Mouse (Mus musculus) NIH3T3 (cell line): Measurements from ENCODE around the gene Tfap2a.

Experiments used
- DNase-seq: peaks from one replicate; pipeline ENCODE4 v3.0.0-alpha.2; 2012; ENCODE audit warnings: low read depth

Gene Tfap2a

DNA sequence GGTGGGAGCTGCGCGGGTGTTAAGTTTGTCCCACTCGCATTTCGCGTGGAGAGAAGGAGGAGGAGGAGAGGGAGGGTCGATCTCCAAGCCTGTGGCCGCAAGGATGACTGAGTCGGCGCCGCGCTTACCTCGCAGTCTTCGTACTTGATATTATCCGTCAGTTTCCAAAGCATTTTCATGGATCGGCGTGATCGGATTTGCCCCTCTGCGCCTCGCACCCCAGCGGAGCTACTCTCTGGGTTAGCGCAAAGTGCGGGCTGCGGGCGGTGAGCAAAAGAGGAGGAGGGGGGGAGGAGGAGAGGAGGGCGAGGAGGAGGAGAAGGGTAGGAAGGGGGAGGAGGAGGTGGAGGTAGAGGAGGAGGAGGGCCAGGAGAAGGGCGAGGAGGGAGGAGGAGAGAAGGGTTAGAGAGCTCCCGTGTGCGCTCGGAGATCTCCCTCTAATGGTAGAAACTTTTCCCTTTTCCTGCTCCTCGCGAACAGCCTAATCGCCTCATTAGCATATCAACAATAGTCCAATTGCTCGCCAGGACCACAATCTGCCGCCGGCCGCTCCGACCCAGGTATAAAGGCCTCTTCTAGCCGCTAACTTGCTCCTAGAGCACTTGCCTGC, 4.5 kb downstream of the Tfap2a start:
- DNase-seq: peak; percentile 81

DNA sequence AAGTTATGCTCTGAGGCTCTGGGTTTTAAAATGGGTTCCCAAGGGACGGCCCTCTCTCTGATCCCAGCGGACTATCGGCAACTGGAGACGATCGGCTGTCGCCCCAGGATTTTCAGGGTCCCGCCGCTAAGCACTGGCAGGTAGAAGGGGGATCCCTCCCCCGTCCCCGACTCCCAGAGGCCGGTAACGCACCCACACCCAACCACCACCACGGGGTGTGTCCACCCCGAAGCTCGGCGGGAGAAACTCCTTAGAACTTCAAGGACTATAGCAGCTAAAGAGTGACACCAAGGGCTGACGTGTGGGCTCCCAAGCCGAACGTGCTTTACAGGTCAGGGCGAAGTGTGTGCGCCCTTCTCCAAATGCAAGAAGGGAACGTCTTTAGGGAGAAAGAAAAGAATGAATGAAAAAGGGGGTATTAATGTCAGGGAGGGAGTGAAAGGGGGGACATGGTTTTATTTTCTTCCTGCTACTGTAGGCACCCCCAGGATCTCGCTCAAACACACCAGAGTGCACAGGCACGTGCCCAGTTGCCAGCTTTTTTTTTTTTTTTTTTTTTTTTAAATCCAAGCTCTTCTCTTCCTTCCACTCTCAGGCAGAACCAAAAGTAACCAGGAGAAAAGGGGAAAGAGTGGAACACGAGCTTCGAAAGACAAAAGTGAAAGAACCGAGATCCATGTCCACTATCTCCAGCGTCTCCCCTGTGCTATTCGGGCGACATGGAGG, 5.2 kb downstream of the Tfap2a start:
- peak; percentile 58 for DNase-seq

DNA sequence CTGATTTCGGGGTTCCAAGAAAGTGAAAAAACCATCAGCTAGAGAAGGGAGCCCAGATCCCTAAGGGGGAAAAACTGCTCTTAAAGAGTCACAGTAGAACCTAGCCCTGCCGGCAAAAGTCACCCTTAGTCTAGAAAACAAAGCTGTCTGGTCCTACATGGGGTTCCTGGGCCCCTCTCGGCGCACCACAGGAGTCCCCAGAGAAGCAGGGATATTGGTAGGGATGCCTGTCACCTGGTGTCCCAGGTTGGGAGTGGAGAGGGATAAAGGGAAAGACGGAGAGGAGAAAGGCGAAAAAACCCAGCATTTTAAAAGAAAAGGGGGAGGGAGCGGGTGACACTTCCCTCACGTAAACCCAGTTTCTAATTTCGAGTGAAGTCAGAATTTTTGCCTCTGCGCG, 6.1 kb downstream of the Tfap2a start:
- peak; percentile 44 for DNase-seq

DNA sequence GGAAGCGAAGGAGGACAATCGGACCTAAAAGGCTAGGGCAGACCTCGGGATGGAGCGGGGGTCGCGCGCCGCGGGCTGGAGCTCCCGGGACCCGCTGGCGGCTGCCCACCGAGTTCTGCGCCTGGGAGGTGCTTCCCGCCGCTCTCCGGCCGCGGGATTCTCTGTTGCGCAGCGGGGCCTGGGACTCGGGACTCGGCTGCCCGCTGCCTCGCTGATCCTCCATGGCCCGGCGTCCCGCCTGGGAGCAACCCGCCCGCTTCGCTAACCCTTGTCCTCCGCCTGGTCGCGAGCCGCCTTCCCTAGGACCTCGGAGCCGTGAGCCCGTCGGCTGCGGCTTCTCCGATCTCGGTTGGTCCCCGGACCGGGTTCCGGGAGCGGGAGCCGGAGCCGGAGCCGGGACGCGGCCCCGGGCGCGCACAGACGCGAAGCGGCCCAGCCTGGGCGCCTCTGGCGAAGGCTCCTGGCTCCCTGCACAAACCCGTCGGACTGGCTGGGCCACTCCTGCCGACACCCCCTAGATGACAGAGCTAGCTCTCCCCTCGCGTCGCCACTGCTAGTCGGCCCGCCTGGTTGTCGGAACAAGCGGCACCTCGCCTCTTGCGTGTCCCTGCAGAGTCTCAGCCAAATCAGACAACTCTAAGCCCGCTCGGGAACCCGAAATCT, 6.9 kb downstream of the Tfap2a start:
- no peak for DNase-seq

DNA sequence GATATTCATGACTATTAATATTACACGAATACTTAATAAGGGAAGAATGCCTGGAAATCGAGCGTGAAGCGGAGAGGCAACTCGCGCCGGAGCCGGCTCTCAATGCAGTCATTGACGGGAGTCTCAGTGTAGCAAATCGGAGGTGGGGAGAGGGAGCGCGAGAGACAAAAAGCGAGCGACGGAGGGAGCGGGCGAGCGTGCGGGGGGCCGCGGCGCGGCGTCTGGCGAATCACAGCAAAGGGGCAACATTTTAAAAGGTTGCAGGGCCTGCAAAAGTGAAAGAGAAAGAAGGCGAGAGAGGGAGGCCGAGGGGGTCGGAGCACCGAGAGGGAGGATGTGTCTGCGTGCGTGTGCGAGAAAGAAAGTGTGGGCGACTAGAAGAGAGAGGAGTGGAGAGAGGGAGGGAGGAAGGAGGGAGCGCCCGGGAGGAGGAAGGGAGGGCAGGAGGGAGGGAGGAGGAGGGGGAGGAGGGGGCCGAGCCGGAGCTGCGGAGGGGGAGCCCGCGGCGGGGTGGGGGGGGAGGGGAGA, 7.5 kb downstream of the Tfap2a start:
- peak; percentile 90 for DNase-seq

DNA sequence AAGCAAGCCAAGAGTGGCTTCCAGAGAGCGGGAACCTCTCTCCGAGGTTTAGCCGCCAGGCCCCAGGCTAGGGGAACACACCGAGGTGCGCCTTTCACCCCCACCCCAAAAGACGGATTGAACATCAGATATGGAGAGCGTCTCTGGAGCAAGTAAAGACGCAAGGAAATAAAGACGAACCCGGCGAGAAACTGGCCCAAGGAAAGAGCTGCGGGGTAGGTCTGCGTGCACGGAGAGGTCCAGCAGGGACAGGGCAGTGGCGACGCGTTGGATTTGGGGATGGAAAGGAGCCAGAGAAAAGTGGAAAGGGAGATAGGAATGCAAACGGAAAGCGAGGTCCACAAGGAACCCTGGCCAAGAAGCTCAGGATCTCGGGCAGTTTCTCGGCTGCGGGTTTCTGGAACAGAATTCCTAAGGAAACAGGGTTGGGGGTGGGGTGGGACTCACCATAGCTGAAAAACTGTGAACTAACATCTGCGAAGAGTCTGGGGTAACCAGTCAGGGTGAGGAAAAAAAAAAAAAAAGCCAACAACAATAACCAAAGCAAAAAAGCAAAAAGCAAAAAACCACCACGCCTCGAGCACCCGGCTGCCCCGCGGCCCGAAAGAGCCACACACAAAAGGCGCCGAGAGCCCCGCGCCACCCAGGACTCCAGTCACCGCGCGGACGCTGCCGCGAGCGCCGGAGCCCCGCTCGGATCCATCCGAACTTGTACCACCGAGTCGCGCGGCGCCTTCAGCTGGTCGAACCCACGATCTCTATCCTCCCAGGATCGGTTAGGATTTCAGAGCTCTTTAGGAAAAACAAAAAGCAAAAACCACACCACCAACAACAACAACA, 8.4 kb downstream of the Tfap2a start:
- DNase-seq: peak; percentile 60

DNA sequence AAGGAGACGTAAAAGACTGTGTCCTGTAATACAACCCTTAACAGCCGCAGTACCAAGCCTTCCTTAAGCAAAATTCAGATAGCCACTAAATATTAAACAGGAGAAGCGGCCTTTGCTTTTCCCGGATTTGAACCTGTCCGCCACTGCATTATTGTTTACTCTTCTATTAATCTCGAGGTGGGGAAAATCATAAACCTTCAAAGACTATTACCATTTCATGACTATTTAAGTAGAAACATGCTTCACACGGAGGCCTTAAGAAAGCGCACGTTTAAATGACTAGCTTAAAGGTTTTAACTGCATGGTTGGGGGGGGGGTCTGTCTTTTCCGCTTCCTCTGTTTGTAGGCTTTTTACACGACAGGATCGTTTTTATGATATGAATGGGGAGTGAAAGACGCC, 9.1 kb downstream of the Tfap2a start:
- DNase-seq: peak; percentile 37

DNA sequence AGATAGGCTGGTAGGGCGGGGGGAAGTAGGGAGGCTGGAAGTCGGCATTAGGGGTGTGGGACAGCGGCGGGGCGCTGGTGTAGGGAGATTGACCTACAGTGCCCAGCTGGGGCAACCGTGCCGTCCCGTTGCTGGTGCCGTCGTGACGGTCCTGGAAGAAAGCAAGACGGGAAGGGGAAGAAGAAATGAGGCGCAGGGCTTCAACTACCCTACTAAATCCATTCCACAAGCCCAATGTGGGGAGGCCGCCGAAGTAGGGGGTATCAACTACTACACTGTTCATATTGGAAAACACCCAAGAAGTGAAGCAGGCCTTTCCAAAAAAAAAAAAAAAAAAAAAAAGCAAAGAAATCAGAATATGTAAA, 9.6 kb downstream of the Tfap2a start:
- peak; percentile 27 for DNase-seq

DNA sequence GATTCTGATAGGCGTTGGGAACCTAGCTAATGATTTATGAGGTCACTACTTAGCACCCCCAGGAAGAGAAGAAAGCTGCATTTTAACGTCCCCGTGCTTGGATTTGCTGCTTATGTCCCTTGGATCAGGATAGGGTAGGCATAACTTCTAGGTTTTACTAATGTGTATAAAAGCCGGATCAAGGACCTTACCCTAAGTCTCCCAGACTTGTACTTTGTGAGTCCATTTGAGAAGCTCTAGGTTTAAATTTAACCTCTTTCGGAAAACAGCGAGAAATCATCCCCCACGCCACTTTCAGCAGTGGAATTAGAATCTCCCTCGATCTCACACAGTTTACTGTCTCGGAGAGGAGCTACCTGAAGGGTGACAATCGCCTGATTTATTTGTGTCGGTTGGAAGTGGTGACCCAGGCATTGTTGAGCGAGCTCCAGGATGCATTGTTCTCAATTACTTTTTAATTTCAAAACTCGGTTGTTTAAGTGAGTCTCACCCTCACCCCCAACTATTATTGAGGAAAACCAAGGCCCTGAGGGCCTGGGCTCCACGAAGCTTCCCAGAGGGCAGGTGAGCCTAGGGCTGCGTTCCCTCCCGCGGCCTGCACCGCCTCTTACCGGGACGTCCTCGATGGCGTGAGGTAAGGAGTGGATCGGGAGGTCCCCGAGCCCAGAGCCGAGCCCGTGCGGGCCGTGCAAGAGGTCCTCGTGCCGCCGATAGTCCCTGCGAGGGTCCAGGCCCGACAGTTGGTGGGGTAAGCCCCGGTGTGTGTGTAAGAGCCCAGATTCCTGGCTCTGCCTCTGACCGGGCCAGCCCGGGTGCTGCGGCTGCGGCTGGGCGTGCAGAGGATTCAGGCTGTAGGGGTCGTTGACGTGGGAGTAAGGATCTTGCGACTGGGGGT, 10.2 kb downstream of the Tfap2a start:
- peak; percentile 37 for DNase-seq

DNA sequence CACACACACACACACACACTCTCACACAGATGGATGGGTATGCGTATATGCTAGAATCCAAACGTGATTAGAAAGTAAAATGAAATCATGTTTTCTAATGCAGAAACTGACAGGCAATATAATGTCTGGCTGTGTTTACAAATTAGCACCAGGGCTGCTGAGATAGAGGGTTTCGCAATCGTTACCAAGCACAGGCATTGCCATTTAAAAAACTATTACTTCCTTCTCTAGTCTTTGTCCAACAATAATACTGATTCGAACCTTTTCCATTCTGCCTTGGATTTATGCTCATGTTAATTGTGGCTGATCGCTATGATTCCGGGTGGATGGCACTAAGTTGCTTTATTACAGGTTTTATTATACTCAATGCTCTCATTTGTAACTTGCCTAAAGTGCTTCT, 12.3 kb downstream of the Tfap2a start:
- DNase-seq: peak; percentile 57

DNA sequence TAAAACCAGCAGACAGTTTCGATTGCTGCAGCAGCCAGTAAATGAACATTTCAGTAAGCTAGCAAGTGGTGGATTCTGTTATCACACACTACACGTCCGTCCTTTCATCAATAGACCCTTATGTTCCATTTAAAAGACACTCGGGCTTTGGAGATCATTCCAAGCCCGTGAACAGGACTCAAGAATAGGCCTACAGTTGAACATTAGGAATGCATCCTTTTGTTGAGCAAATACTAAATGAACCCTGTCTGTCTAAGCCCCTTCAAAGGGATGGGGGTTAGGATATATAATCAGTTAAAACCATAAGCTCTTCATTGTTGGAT, 14.6 kb downstream of the Tfap2a start:
- no peak for DNase-seq

DNA sequence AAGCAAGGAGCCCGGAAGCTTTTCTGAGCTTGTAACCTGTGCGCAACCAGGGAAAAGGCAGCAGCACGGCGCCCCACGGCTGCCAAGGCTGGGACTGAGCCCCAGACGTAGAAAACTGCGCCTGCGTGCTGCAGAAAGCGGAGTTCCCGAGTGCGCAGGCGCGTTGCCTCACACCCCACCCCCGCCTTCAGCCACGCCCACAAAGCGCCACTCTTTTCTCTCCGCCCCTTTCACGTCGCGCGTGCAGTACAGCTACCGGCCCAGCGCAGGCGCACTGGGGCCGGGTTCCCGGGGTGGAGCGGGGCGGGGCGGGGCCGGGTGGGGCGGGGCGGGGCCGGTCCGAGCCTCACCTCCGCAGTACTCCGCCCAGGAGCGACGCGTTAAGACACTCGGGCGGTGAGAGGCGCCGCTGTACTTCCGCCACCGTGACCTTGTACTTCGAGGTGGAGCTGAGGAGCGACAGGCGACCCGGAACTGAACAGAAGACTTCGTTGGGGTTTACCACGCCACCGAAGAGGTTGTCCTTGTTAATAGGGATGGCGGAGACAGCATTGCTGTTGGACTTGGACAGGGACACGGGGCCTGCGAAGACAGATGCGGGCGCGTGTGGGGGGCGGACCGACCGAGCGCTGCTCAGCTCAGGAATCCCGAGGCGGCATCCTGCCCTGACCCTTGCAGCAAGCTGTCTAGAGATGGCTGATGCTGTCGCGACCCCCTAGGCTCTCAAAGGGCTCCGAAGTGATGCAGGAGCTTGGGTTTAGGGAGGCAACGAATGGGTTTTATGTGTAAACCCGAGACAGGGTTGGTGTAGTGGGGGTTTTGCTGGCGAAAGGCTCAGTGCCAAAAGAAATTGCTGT, 15.2 kb downstream of the Tfap2a start:
- DNase-seq: peak; percentile 98

DNA sequence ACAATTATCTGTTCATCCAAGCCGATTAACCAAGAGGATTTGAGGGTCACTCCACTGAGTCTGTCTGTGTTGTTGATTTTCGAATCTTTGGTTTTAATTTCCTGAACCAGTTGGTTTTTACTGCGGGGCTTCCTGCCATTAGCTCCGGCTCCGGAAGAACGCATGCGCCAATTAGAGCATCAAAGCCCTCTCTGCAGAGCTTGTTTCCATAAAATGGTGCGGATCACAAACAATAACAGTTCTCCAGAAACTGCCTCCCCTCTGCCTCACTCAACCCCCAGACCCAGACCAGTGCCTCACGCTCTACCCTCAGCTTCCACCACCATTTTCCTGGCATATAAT, 18.5 kb downstream of the Tfap2a start:
- DNase-seq: no peak

DNA sequence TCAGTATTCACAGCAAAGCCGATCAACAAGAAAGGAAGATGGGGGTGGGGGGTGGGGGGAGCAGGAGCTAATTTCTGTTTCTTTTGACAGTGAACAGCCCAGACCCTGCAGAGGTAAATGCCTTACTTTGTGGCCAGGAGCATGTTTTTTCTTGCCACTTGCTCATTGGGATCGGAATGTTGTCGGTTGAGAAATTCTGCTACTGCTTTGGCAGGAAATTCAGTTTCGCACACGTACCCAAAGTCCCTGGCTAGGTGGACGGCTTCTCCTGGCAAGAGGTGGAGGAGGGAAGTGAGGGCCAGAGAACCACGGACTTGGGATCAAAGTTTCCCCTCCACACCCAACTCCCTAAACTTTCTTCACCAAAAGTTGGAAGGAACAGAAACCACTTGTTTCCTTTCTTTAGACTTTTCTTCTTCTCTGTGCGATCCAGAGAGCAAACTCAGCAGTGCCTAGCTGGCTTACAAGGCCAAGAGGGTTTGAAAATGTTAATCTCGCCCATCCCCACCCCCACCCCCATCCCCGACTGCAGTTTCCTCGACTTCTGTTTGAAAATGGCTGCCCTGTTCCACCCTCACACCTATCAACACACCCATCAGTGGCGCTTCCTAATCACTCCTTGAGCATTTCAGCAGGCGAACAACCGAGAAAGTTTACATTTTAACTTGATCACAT, 19.0 kb downstream of the Tfap2a start:
- no peak for DNase-seq

DNA sequence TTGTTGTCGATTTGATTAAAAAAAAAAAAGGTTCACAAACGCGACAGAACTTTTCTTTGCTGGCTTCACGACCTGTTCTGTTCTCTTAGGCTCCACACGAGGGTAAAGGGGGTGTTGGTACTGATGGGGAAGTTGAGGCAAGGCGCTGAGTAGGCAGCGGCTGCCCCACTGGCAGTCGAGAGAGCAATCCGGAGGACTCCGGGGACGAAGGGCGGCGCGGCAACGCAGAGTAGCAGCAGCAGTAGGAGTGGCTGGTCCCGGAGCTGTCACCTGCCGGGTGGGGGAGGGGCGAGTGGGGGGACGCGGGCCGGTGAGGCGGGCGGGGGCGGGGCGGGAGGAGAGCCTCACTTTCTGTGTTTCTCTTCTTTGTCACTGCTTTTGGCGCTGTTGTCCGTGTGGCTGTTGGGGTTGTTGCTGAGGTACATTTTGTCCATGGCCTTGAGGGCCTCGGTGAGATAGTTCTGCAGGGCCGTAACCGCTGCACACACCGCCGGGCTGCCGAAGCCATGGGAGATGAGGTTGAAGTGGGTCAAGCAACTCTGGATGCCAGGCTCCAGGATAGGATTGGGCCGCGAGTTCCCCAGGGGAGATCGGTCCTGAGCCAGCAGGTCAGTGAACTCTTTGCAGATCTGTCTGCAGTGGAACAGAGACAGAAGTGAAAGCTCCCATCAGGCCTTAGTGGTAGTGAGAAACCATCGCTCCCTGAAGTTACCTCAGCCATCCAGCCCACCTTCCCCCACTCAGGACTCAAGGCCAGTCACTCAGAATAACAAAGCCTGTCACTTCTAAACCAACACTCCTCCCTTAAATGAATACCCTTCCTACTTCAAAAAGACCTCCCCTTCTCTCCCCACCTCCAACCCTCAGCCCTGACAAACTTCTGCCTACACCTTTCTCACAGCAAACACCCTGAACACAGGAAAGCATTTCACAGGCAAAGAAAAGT, 21.1 kb downstream of the Tfap2a start:
- no peak for DNase-seq

DNA sequence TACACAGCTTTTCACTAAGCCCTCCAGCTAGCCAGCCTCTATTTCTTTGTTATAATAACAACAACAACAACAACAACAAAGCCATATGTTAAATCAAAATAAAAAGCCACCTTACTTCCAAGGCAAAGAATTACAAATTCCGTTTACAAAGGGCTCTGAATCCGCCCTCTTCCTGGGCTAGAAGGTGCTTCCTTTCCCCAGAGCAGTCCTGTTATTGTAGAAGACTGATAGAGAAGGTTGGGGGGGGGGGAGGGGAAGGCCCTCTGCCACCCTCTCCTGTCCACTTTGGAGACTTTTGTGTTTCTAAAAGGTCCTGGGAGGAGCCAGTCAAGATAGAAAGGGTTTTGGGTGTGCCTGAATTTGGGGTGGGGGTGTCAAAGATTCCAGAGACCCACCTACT, 23.6 kb downstream of the Tfap2a start:
- DNase-seq: no peak

DNA sequence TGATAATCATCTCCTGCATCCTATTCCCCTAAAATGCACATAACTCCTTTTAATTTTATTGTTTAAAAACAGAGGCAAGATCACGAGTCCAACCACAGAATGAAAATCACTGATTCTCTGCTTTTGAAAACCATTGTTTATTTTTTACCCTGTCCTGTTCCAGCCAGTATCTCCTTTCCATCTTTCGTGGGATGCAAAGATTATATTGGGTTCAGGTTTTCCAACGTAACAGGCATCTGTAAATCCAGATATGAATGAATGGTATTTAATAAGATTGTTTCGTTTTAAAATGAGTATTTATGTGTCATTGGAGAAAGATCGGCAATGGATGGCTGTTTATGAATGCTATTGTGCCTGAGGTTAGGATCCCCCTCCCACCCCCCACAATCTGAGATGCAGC, 24.5 kb downstream of the Tfap2a start:
- DNase-seq: no peak

DNA sequence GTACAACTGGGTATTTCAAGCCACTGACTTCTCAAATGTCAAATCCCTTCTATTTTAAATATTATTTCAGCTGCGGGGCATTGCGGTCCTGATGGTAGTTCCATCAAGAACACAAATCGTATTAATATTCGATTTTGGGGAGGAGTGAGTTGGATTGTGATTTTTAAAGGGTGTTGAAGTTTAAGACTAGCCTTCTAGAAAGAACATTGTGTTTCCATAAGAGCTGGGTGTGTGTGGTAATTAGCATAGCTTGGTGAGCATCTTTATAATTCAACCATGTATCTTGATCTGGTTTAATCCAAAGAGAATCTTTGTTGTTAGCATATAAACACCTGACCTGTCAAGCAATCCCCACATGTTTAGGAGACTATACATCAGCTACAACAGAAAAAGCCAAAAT, 24.9 kb downstream of the Tfap2a start:
- no peak for DNase-seq

DNA sequence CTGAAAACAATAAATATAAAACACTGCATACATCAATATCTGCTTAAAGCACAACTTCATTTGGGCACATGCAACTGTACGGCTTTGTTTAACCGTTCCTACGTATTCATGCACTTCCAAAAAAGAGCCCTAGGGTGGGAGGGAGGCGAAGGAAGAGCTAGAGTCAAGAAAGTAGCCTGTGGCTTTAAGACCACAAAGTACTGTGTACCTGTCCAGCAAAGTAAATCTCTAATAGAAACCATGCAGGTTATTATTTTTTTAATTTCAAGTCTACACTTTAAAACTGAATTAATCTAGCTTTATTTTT, 25.7 kb downstream of the Tfap2a start:
- DNase-seq: no peak
